Mouse (Mus musculus) heart, adult 11 months (tissue): Measurements from ENCODE around the gene Cartpt.

Experiments used
- DNase-seq: peaks from one replicate; pipeline ENCODE4 v3.0.0; 2022

Cartpt gene

GRCm38 (mm10) chr13:99900965-99901364, at the start of gene Cartpt:
Gene Cartpt, minus strand, starts transcription at chr13:99901091.
- peak; percentile 60 for DNase-seq

GRCm38 (mm10) chr13:99947417-99947816, 46.5 kb upstream of the Cartpt start:
- no peak for DNase-seq

GRCm38 (mm10) chr13:99943525-99943924, 42.6 kb upstream of the Cartpt start:
- DNase-seq = no peak

- no peak for DNase-seq
Measured at GRCm38 (mm10) chr13:99940601-99941000, 39.7 kb upstream of the Cartpt start.

- DNase-seq = no peak
Measured at GRCm38 (mm10) chr13:99939320-99939671, 38.4 kb upstream of the Cartpt start.

- DNase-seq = no peak
Measured at GRCm38 (mm10) chr13:99938606-99939319, 37.9 kb upstream of the Cartpt start.

GRCm38 (mm10) chr13:99937741-99938140, 36.9 kb upstream of the Cartpt start:
- DNase-seq = no peak

- no peak for DNase-seq
Measured at GRCm38 (mm10) chr13:99932406-99932805, 31.5 kb upstream of the Cartpt start.

- no peak for DNase-seq
Measured at GRCm38 (mm10) chr13:99931502-99931901, 30.6 kb upstream of the Cartpt start.

GRCm38 (mm10) chr13:99926249-99926648, 25.4 kb upstream of the Cartpt start:
- DNase-seq = no peak

- no peak for DNase-seq
Measured at GRCm38 (mm10) chr13:99915632-99916031, 14.7 kb upstream of the Cartpt start.

GRCm38 (mm10) chr13:99900557-99900892, 366 bp downstream of the Cartpt start:
- DNase-seq = peak; percentile 80

- peak; percentile 77 for DNase-seq
Measured at GRCm38 (mm10) chr13:99899670-99900556, 978 bp downstream of the Cartpt start.

GRCm38 (mm10) chr13:99898816-99899215, 2.1 kb downstream of the Cartpt start:
- DNase-seq = peak; percentile 71

- DNase-seq = no peak
Measured at GRCm38 (mm10) chr13:99885636-99886035, 15.3 kb downstream of the Cartpt start.

GRCm38 (mm10) chr13:99881774-99882173, 19.1 kb downstream of the Cartpt start:
- DNase-seq = peak; percentile 23

GRCm38 (mm10) chr13:99879696-99880095, 21.2 kb downstream of the Cartpt start:
- peak; percentile 74 for DNase-seq

- no peak for DNase-seq
Measured at GRCm38 (mm10) chr13:99872059-99872458, 28.8 kb downstream of the Cartpt start.

GRCm38 (mm10) chr13:99868438-99868837, 32.5 kb downstream of the Cartpt start:
- DNase-seq = peak; percentile 44

GRCm38 (mm10) chr13:99864331-99864730, 36.6 kb downstream of the Cartpt start:
- DNase-seq = peak; percentile 78

GRCm38 (mm10) chr13:99860670-99861069, 40.2 kb downstream of the Cartpt start:
- DNase-seq = peak; percentile 41

- peak; percentile 53 for DNase-seq
Measured at GRCm38 (mm10) chr13:99859082-99859481, 41.8 kb downstream of the Cartpt start.

GRCm38 (mm10) chr13:99857879-99858278, 43.0 kb downstream of the Cartpt start:
- peak; percentile 93 for DNase-seq

- peak; percentile 78 for DNase-seq
Measured at GRCm38 (mm10) chr13:99857336-99857735, 43.6 kb downstream of the Cartpt start.
